Comparison of ENCODE assay signal across 7 mouse cellular contexts in genomic region chr4:124882151-124882729, GRCm38 (mm10). TPM values are rescaled to one million over a fixed set of nuclear protein-coding genes. Genes with fewer than 3 reads are reported as not detected.
A peak's percentile ranks its signal among the peaks of the same experiment; 100 is the strongest.
DNase-seq lines count a peak whose midpoint lies in the region; ATAC-seq and TF ChIP-seq lines count a peak whose summit lies in the region.

No protein-coding gene starts in this region.

- peaks cover 51% of the 10 kb centered on the region for H3K27me3 ChIP-seq in limb, embryonic 14.5 days (ENCODE audit: control insufficient read depth, insufficient read depth, low read length)
- peaks cover 69% of the 10 kb centered on the region for H3K27me3 ChIP-seq in neural tube, embryonic 13.5 days

- intact Hi-C loops in heart, postnatal 14 days (cut with DNase I): no loop called here

- no peak overlapping the region for H3K4me2 ChIP-seq in limb, embryonic 14.5 days (replicated peaks; ENCODE audit: low read depth, low read length, severe bottlenecking)
- peak overlapping the region; percentile 64 for H3K4me2 ChIP-seq in neural tube, embryonic 13.5 days

- no peak for TF ChIP-seq POLR2A in limb, embryonic 14.5 days (IDR thresholded peaks at IDR 0.05; ENCODE audit: borderline replicate concordance, extremely low read depth, insufficient read depth, insufficient read length)

- DNase-seq in ovary, postnatal 10 days (ENCODE audit: low spot score): peak; percentile 18
- no peak for DNase-seq in ovary, adult 18-20 months (ENCODE audit: low spot score)
- DNase-seq in embryo, embryonic 10 days (ENCODE audit: low spot score): peak; percentile 76
- peak; percentile 56 to 66 for DNase-seq in heart, postnatal 14 days
- DNase-seq in limb, embryonic 14.5 days (ENCODE audit: low spot score): peak; percentile 44
- DNase-seq in cerebellum, adult 8-10 months: no peak

- 0 out of 2 replicates have a peak, but pooled peaks cover 7% of the 10 kb centered on the region for H3K4me1 ChIP-seq in limb, embryonic 14.5 days (ENCODE audit: control insufficient read depth, insufficient read depth, low read length)
- H3K4me1 ChIP-seq in neural tube, embryonic 13.5 days (replicated peaks): peaks cover 37% of the 10 kb centered on the region

- 1% methylated on average over 37 of the region's 37 CpGs for WGBS in limb, embryonic 14.5 days
- under 1% methylated on average over 37 of the region's 37 CpGs for WGBS in neural tube, embryonic 13.5 days

- no peak overlapping the region for H3K27ac ChIP-seq in limb, embryonic 14.5 days (replicated peaks; ENCODE audit: low read depth, low read length)
- peak overlapping the region; percentile 62; the same call in 1 of the 2 replicates for H3K27ac ChIP-seq in neural tube, embryonic 13.5 days (replicated peaks)

- H3K9ac ChIP-seq in limb, embryonic 14.5 days (ENCODE audit: low read depth, low read length, severe bottlenecking): no peak overlapping the region
- H3K9ac ChIP-seq in neural tube, embryonic 13.5 days: peak overlapping the region; percentile 68

- H3K9me3 ChIP-seq in limb, embryonic 14.5 days (ENCODE audit: control insufficient read depth, low read length): no peaks in the 10 kb centered on the region
- H3K9me3 ChIP-seq in neural tube, embryonic 13.5 days: no peaks in the 10 kb centered on the region

- no peak overlapping the region for H3K4me3 ChIP-seq in limb, embryonic 14.5 days (replicated peaks; ENCODE audit: low read length)
- peak overlapping the region; percentile 50 for H3K4me3 ChIP-seq in neural tube, embryonic 13.5 days

- 0 out of 2 replicates have a peak, but pooled peaks have one; percentile 50 for ATAC-seq in limb, embryonic 14.5 days (ENCODE audit: low FRiP score, low read depth)
- ATAC-seq in neural tube, embryonic 13.5 days (ENCODE audit: low read depth): peak; percentile 32

- H3K36me3 ChIP-seq in limb, embryonic 14.5 days (ENCODE audit: control insufficient read depth, insufficient read depth, low read length): no peaks in the 10 kb centered on the region
- H3K36me3 ChIP-seq in neural tube, embryonic 13.5 days: no peaks in the 10 kb centered on the region

RNA-seq across cellular contexts. Expression of gene Epha10, which starts 1.5 kb away (rescaled TPM):
- total RNA-seq in heart, postnatal 14 days (2021): not detected
- 0.21 and 0.24 TPM in 2 replicates for polyA plus RNA-seq in limb, embryonic 14.5 days (2012; rRNA removed)
- polyA plus RNA-seq in limb, embryonic 14.5 days (2014; fragmentation: Nextera tagmentation; extraction: Ambion mirVana): not detected in 2 replicates
- polyA plus RNA-seq in neural tube, embryonic 13.5 days (2015; fragmentation: Nextera tagmentation; extraction: Ambion mirVana): 4.7 and 5.3 TPM in 2 replicates

RNA-seq across cellular contexts. Expression of gene Maneal, which starts 20.3 kb away (rescaled TPM):
- total RNA-seq in heart, postnatal 14 days (2021): under 1 TPM; 0.10 to 0.17 TPM
- polyA plus RNA-seq in limb, embryonic 14.5 days (2012; rRNA removed): 2.7 and 3.6 TPM in 2 replicates
- 1.0 and 1.6 TPM in 2 replicates for polyA plus RNA-seq in limb, embryonic 14.5 days (2014; fragmentation: Nextera tagmentation; extraction: Ambion mirVana)
- polyA plus RNA-seq in neural tube, embryonic 13.5 days (2015; fragmentation: Nextera tagmentation; extraction: Ambion mirVana): 8.2 and 10.0 TPM in 2 replicates

RNA-seq across cellular contexts. Expression of gene 1110065P20Rik, which starts 31.2 kb away (rescaled TPM):
- total RNA-seq in heart, postnatal 14 days (2021): 10 to 100 TPM; 23.9 to 24.8 TPM
- 63.4 and 71.8 TPM in 2 replicates for polyA plus RNA-seq in limb, embryonic 14.5 days (2012; rRNA removed)
- 67.5 and 70.5 TPM in 2 replicates for polyA plus RNA-seq in limb, embryonic 14.5 days (2014; fragmentation: Nextera tagmentation; extraction: Ambion mirVana)
- 74.9 and 80.2 TPM in 2 replicates for polyA plus RNA-seq in neural tube, embryonic 13.5 days (2015; fragmentation: Nextera tagmentation; extraction: Ambion mirVana)

RNA-seq across cellular contexts. Expression of gene Yrdc, which starts 31.8 kb away (rescaled TPM):
- 10 to 100 TPM; 17.5 to 17.9 TPM for total RNA-seq in heart, postnatal 14 days (2021)
- 54.6 and 64.5 TPM in 2 replicates for polyA plus RNA-seq in limb, embryonic 14.5 days (2012; rRNA removed)
- 48.6 and 50.6 TPM in 2 replicates for polyA plus RNA-seq in limb, embryonic 14.5 days (2014; fragmentation: Nextera tagmentation; extraction: Ambion mirVana)
- polyA plus RNA-seq in neural tube, embryonic 13.5 days (2015; fragmentation: Nextera tagmentation; extraction: Ambion mirVana): 39.6 and 46.6 TPM in 2 replicates

RNA-seq across cellular contexts. Expression of gene 9930104L06Rik, which starts 54.6 kb away (rescaled TPM):
- 10 to 100 TPM in 1 of 2 experiments, 1 to 10 TPM in 1; 9.8 to 10.2 TPM for total RNA-seq in heart, postnatal 14 days (2021)
- 25.8 and 28.3 TPM in 2 replicates for polyA plus RNA-seq in limb, embryonic 14.5 days (2012; rRNA removed)
- polyA plus RNA-seq in limb, embryonic 14.5 days (2014; fragmentation: Nextera tagmentation; extraction: Ambion mirVana): 3.2 and 4.7 TPM in 2 replicates
- 13.3 and 17.1 TPM in 2 replicates for polyA plus RNA-seq in neural tube, embryonic 13.5 days (2015; fragmentation: Nextera tagmentation; extraction: Ambion mirVana)

Comparison
In these comparisons a context has a peak if more than half of its experiments do, and no peak if none do; other contexts are left out.
1. DNase-seq: peak in ovary, postnatal 10 days (single experiment), embryo, embryonic 10 days (single experiment), heart, postnatal 14 days (2 of 2) and limb, embryonic 14.5 days (single experiment); none in ovary, adult 18-20 months (single experiment) and cerebellum, adult 8-10 months (single experiment).